Mouse (Mus musculus) kidney, postnatal 10 days (tissue): ENCODE measurements around the gene Uvrag.

Experiments
- DNase-seq: peaks from one replicate; pipeline ENCODE4 v3.0.0; 2021; ENCODE audit warnings: mixed read lengths

Uvrag gene

DNA sequence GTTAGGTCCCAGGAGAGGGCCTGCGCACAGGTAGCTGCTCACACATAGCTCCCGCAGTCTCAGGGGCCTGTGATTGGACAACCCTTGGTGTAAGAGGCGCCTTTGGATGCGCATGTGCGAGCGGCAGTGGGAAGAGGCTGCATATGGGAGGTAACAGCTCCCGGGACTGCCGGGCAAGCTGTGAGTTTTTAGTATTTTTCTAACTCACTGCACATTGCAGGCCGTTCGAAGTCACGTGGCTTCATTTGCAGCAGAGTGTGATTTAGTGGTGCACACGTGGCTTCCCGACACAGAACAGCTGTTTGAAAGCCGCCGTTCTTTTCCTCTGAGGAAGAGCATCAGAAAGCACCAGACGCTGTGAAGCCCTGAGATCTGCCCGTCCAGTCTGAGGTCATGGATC lies 125.5 kb downstream of the Uvrag start:
- peak; percentile 61 for DNase-seq

DNA sequence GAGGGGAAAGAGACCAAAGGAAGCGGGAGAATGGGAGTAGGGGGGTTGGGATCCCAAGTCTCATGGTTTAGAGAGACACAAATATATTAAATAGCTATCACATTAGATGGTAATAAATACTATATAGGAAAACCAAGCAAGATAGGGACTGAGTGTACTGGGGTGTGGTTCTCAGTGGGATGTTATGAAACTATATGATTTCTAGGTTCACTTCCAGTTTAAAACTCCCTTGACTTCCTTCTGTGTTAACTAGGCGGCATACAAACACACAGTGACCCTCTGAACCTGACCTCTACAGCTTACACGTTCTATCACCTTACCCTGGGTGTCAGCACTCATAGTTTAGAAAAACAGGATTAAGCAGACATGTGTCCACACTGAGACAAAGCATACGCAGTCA lies 126.3 kb downstream of the Uvrag start:
- DNase-seq = no peak

DNA sequence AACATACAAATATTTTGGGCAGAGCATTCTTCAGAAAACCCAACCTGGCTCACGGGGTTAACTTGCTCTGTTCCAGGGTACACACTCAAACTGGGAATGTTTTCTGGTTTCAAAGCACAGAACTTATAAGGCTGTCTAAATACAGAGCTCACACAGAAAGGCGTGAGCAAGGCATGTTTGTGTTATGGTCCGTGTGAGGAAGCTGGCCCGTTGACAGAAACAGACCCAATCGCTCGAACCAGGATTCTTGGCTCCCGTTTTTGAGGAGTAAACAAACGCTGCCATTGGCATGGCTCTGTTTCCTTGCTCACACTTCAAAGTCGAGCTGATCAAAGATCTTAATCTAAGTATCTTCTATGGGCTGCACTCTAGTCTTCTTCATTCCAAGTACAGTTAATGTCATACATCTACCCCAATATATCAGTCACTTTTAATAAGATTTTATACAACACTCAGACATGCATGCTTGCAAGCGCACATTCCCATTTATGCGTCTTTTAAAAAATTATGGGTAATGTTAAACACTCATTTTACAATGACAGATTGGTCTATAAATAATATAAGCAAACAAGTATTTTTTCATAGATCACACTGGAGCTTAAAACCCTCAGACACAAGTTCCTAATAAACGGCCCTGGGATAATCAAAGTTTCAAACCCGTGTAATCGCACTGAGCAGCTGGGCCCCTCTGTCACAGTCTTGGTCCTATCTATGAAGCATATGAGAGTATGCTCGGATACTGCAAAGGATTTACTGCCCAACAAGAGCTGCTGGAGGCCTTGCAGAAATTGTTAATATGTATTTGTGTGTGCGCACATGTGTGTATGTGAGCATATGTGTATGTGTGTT lies 133.2 kb downstream of the Uvrag start:
- DNase-seq = no peak

DNA sequence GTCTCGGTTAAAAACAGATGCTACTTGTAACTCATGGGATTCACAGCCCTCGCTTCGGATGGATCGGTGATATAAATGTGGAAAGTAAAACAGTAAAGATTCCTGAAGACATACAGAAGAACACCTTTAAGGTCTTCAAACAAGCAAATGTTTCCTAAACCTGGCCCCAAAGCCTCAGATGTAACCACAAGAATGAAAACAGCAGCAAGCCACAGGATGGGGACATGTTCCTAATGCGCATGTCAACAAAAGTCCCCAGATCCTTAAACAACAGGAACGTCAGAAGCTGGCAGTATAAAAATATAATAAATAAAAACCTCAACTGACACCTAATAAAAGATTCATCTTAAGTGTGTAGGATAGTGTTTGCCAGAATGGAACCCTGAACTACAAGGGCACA lies 137.7 kb downstream of the Uvrag start:
- DNase-seq = no peak

- DNase-seq = no peak
Measured at GRCm38 (mm10) chr7:98998722-98999121, 142.2 kb downstream of the Uvrag start.

DNA sequence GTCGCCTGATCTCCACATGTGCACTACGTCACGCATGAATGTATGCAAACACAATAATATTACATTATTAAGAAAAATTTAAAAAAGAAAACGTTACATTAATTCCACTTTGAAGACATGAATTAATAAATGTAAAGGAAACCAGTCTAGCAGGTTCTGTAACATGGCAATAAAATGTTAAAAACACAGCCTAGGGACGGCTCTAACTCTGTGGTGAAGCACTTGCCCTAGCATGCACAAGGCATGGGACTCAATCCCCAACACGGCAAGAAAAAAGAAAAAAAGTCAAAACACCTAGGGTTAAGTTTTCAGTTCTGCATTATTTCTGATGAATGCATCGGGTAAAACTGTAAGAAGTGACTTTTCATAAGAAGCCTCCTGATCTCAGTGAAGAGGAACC lies 143.2 kb downstream of the Uvrag start:
- no peak for DNase-seq

- DNase-seq = no peak
Measured at GRCm38 (mm10) chr7:98996791-98997190, 144.2 kb downstream of the Uvrag start.

DNA sequence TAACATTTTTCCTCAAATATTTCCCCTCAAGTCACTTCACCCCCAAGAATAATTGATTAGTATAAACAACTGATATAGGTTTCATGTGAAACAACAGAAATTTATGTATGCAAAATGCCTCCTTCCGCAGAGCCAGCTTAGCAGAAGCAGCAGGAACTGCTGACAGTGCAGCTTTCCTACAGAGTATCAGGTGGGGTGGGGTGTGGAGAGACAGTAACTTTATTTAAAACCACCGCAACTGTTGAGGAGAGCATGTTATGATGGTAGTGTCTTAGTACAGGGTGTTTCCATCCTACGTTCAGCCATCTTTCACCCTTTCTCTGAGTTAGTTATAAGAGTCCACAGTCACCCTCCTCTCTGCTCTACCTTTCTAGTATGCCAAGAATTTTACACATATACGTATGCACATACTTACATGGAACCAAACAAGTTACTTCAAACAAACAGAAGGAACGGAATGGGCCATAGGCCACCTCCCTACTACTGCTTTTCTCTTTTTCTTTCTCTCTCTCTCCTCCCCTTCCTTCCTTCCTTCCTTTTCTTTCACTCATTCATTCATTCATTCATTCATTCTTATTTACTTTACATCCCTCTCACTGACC lies 145.7 kb downstream of the Uvrag start:
- DNase-seq = no peak

DNA sequence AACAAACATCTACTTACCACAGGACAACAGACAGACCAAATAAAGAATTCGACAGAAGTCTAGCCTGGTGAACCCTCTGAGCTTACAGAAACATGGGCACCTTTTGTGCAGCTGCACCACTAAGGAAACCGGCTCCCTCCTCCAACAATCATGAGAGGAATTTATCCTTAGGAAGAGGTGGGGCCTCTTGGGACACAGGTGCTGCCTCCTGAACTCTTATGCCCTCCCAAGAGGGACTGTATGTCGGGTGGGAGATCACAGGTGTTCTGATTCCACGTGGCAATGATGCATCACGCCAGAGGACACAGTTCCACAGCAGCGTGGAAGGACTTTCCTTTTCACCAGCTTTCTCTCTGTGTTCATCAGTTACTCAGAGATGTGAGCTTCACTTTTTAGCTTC lies 146.8 kb downstream of the Uvrag start:
- DNase-seq = no peak

DNA sequence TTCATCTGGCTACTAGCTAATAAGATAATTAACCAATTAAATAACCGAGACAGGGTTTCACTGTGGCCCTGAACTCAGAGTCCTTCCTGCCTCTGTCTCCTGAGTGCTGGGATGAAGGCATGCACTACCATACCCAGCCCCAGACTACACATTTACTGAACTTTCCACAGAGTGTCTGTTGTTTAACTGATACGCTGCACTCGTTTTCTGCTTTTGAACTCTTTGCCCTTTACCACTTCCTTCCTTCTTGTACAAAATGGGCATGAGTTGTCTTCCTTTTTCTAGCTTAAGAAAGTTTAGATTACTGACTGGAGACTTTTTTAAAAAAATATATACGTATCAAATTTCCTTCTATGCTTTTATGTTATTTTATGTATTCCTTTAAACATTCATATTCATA lies 147.5 kb downstream of the Uvrag start:
- DNase-seq = no peak

DNA sequence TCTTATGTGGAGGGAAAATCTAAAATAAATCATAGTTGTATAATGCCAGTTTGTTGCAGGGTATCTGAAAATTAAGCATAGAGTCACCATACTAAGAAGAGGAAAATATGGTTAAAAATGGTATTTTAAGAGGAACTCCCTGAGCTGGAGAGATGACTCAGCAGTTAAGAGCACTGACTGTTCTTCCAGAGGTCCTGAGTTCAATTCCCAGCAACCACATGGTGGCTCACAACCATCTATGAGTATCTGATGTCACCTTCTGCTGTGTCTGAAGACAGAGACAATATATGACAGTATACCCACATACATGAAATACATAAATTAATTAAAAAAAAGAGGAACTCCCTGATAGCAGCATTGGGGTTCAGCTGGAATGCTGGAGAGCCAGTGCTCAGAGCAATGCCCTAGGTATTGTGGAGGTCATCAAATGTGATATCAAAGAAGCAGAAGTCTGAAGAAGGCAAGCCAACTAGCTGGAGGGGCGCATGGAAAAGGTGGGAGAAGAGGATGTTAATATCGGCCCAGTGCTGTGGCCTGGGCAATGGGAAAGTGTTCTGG lies 149.7 kb downstream of the Uvrag start:
- DNase-seq = no peak

DNA sequence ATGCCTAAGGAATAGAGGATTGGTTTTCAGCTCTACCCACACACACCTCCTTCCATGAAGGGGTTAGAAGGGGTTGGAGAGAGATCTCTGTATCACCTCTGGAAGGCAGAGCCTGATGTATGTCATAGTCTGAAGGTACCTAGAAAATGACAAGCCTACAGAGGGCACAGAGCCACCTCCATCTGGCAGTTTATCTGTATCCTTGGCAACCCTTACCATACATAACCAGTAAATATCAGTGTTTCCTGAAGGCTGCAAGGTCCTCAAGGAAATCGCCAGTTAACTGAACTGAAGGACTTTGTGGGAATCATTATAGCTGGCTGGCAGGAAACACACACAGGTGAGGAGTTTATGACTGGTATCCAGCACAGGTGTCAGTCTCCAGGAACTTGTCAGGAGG lies 150.4 kb downstream of the Uvrag start:
- DNase-seq = no peak

- no peak for DNase-seq
Measured at GRCm38 (mm10) chr7:98986962-98987441, 153.9 kb downstream of the Uvrag start.

DNA sequence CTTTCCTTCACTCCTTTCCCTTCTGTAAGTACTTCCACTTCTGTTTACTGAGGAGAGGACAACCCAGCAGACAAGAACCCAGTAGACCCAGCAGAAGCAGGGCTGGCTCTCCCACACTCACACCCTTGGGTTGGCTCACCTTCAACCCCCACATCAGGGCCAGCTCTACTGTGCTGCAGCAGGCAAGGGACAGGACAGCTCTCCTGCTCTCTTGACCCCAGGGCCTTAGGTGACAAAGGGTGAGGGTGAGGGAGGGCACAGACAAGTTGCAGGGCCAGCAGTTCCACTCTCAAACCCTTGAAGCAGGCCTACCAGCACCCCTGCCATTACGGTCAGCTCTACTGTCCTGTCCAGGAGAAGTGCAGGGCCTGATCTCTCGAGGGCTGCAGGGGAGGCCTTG lies 155.0 kb downstream of the Uvrag start:
- DNase-seq = no peak

- no peak for DNase-seq
Measured at GRCm38 (mm10) chr7:98985489-98985888, 155.5 kb downstream of the Uvrag start.

- no peak for DNase-seq
Measured at GRCm38 (mm10) chr7:98984319-98984718, 156.6 kb downstream of the Uvrag start.

DNA sequence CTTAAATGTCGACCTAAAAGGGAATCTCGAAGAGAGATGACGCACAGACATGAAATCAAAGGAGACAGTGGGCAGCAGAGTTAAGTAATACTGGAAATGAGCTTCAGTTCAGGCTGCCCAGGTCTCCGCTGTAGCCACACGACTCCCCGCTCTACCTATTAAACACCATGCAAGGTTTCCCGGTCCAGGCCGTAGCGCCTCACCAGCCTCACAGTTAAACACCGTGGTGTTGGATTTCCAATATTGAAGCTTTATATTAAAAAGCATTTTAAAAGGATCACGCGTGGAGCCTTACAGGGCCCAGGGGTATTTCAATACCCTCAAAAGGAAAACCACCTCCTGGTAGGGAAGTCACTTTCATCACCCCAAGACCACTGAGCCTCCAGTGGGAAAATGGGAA lies 157.9 kb downstream of the Uvrag start:
- no peak for DNase-seq

- no peak for DNase-seq
Measured at GRCm38 (mm10) chr7:98981423-98981822, 159.5 kb downstream of the Uvrag start.

- DNase-seq = no peak
Measured at GRCm38 (mm10) chr7:98976839-98977457, 164.0 kb downstream of the Uvrag start.

DNA sequence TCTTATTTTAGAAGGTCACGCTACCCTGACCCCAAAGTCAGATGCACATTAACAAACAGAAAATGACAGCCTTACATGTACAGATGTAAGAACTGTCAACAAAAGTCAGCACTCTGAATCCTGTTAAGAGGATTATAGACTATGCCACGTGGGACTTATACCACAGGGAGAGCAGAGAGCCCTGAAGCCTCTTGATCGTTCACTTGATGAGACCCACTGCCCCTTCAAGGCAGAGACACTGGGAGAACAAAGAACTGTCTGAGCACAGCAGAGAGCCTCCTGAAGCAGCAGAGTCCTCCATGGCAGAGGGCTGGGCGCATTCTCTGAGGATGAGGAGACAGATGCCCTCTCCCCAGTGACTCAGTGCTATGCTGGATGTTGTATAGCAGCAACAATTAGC lies 166.4 kb downstream of the Uvrag start:
- no peak for DNase-seq

DNA sequence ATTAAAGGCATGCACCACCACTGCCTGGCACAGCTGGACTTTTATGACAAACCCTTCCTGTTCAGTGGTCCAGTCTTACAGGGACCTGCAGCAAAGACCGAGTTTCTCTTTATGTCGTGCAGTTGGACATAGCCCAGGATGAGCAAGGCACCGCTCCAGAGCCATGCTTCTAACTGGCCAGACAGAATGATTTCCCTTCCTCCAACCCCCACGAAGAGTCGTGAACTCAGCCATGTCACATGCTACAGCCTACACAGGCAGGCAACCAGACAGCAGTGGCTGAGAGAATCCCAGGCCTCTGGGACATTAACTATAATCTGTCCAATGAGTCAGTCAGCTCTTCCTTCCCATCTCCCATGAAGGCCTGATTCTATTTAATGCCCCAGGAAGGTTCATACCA lies 170.2 kb downstream of the Uvrag start:
- peak; percentile 61 for DNase-seq

DNA sequence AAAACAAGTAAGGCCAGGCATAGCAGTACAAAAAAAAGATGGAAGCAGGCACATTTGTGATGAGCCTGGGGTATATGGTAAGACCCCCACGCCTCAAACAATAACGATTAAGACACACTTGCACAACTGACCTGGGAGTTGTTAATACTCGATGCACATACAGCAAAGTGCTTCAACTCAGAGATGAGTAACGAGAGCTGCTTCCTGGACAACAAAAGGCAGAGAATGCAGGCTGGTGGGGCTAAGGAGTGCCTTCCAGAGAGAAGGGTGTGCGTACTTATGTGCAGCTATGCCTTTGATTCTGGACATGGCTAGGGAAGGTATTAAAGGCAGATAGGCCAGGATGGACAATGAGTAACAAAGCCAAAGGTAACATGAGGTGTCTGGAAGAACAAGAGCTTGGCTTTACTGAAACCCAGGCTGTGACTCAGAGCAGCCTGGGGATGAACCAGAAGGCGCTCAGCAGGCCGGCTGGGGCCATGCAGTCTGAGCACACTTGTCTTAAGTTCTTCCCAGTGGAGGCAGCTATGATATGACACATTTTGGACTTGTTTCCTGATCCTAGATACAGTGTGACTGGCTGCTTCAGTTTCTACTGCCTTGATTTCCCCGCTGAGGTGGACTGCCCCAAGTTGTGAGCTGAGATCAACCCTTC lies 172.1 kb downstream of the Uvrag start:
- no peak for DNase-seq

DNA sequence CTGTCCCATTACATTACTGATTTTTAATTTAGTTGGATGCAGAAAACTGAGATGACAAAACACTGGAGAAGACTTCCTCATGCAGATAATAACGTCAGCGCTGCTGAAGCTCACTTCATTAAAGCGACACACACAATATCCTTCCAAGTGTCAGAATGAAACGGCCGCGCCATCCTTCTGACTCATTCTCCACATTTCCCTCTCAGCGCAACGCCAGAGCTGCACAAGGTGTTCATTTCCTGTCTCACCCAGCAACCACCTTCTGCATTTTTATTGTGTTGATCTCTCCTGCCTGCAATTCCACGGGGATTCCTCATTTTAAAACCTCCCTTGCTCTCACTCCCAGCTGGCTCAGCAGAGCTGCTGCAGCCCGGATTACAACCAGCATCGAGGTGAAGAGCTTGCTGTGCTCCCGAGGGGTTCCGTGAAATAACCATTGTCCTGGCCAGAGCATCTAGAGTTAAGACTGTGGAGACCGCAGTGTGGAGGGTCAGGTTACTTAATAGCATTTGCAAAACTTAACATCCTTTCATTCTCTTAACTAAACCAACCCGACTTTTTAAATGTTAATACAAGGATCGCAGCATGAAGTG lies 172.8 kb downstream of the Uvrag start:
- DNase-seq = no peak
